Mouse (Mus musculus): ENCODE measurements around the gene Chmp4b. TPM values are rescaled to one million over a fixed set of nuclear protein-coding genes. Genes with fewer than 3 reads are reported as not detected.
A peak's percentile ranks its signal among the peaks of the same experiment; 100 is the strongest.

Chmp4b gene
- polyA plus RNA-seq, 1 experiment from 2014 or later, result 22.5 TPM

DNA sequence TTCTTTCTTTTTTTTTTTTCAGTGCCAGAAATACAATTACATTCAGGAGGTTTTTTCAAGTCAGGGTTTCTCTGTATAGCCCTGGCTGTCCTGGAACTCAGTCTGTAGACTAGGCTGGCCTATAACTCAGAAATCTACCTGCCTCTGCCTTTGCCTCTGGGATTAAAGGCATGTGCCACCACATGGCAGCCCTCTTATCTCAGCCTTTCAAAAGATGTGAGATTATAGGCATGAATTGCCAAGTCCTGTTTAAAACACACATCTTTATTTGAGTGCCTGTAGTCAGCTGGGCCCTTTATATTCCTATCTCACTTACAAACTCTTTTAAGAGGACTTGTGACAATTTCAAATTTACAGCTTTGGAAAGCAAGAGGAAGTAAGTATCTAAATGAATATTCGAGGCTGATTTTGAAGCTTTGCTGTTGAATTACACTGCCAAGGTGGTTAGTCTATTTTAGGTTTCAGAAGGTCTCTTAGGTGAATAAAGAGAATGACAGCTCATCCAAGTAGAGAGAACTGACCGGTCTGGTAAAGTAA, 4.4 kb downstream of the Chmp4b start:
- no peak overlapping the region; the same call in 1 of the 2 replicates for H3K4me3 ChIP-seq (ENCODE audit: low read length)
- no peak for ATAC-seq (replicated peaks; ENCODE audit: extremely low read depth, insufficient read depth, low FRiP score)
- 0 out of 2 replicates have a peak overlapping the region, but pooled peaks have one; percentile 6 for H3K27ac ChIP-seq (ENCODE audit: low read length)
- peak overlapping the region; percentile 55 for H3K4me2 ChIP-seq (ENCODE audit: low read depth, low read length)
- H3K36me3 ChIP-seq (ENCODE audit: control insufficient read depth, insufficient read depth), result peaks cover 2% of the 10 kb centered on the region; the same call in 1 of the 2 replicates
- H3K9me3 ChIP-seq (replicated peaks; ENCODE audit: control insufficient read depth, low read length), result no peaks in the 10 kb centered on the region
- H3K27me3 ChIP-seq (ENCODE audit: control insufficient read depth, insufficient read depth, low read length), result no peaks in the 10 kb centered on the region
- peaks cover 20% of the 10 kb centered on the region for H3K4me1 ChIP-seq (ENCODE audit: control insufficient read depth, insufficient read depth, low read length)
- WGBS, result 77% methylated on average over 2 of the region's 2 CpGs
- no peak overlapping the region; the same call in 1 of the 2 replicates for H3K9ac ChIP-seq (ENCODE audit: low read length)

DNA sequence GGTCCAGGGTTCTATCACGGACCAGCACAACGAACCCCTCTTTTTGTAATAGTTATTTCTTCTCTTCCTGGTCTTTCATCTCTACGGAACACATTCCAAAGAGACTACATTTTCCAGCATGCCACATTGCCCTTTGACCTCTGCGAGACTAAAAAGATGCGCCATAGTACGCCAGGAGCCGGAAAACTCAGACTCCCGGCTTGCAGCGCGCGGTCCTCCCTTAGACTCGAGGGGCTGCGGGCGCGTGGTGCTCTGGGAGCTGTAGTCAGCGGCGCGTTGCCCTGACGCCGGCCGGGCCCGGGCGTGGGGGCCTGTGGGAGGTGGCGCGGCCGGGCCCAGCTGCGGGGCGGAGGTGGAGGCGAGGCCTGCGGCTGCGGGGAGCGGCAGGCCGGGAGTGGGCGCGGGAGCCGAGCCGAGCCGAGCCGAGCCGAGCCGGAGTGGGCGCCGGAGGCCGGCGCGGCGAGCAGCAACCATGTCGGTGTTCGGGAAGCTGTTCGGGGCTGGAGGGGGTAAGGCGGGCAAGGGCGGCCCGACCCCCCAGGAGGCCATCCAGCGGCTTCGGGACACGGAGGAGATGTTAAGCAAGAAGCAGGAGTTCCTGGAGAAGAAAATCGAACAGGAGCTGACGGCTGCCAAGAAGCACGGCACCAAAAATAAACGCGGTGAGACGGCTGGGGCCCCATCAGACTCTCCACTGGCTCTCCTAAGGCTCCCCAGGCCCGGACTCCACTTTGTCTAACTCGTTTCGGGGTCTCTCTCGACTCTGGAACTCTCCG, 5.4 kb downstream of the Chmp4b start:
- H3K4me2 ChIP-seq (ENCODE audit: low read depth, low read length), result peak overlapping the region; percentile 76
- peak; percentile 99 for ATAC-seq (replicated peaks; ENCODE audit: extremely low read depth, insufficient read depth, low FRiP score)
- H3K36me3 ChIP-seq (ENCODE audit: control insufficient read depth, insufficient read depth), result peaks cover 5% of the 10 kb centered on the region; the same call in 1 of the 2 replicates
- under 1% methylated on average over 67 of the region's 67 CpGs for WGBS
- H3K27ac ChIP-seq (ENCODE audit: low read length), result peak overlapping the region; percentile 89
- H3K27me3 ChIP-seq (ENCODE audit: control insufficient read depth, insufficient read depth, low read length), result no peaks in the 10 kb centered on the region
- peaks cover 20% of the 10 kb centered on the region for H3K4me1 ChIP-seq (ENCODE audit: control insufficient read depth, insufficient read depth, low read length)
- no peaks in the 10 kb centered on the region for H3K9me3 ChIP-seq (replicated peaks; ENCODE audit: control insufficient read depth, low read length)
- peak overlapping the region; percentile 93 for H3K9ac ChIP-seq (ENCODE audit: low read length)
- H3K4me3 ChIP-seq (ENCODE audit: low read length), result peak overlapping the region; percentile 85

DNA sequence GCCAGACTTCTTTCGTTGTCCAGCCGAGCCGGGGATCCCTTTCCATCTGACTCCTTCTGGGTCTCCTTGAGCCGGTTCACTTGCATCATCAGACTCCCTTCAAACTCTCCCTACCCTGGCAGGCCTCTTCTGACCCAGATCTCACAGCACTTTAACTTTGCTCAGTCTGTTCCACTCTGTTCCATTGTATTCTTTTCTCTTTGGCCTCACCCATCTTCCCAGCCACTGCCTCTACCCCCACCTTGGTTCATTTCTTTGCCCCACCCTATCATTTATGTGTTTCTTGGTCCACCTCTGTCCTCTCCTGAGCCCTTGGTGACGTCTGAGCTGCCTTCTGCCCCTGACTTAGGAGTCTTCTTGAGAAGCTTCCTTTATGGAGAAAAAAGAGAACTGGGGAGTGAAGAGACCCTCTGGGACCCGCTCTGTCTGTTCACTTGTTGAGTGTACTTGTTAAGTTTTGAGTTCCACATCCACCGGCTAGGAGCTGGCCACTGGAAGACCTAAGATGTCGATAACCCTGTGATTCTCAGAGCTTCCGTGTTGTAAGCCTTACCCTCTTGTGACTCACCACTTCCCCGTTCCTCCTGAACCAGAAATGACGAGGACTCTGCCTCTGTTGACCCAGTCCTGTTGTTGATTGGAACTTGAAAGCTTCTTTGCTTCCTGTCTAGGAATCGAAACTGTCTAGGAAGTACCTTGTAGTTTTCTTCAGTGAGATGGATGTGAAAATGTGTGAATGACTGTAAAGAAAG, 6.2 kb downstream of the Chmp4b start:
- Histone ChIP-seq H3K4me3 (ENCODE audit: low read length) (peak overlapping the region; percentile 85), H3K9ac (ENCODE audit: low read length) (peak overlapping the region; percentile 93), H3K27me3 (ENCODE audit: control insufficient read depth, insufficient read depth, low read length) (no peaks in the 10 kb centered on the region), H3K36me3 (ENCODE audit: control insufficient read depth, insufficient read depth) (peaks cover 5% of the 10 kb centered on the region; the same call in 1 of the 2 replicates), H3K9me3 (replicated peaks; ENCODE audit: control insufficient read depth, low read length) (no peaks in the 10 kb centered on the region), H3K27ac (ENCODE audit: low read length) (peak overlapping the region; percentile 89), H3K4me1 (ENCODE audit: control insufficient read depth, insufficient read depth, low read length) (peaks cover 20% of the 10 kb centered on the region), H3K4me2 (ENCODE audit: low read depth, low read length) (peak overlapping the region; percentile 76)
- 3% methylated on average over 12 of the region's 12 CpGs for WGBS
- ATAC-seq (replicated peaks; ENCODE audit: extremely low read depth, insufficient read depth, low FRiP score), result no peak

- no peaks in the 10 kb centered on the region for H3K9me3 ChIP-seq (replicated peaks; ENCODE audit: control insufficient read depth, low read length)
- peaks cover 20% of the 10 kb centered on the region for H3K4me1 ChIP-seq (ENCODE audit: control insufficient read depth, insufficient read depth, low read length)
- H3K27me3 ChIP-seq (ENCODE audit: control insufficient read depth, insufficient read depth, low read length), result no peaks in the 10 kb centered on the region
- ATAC-seq (replicated peaks; ENCODE audit: extremely low read depth, insufficient read depth, low FRiP score), result no peak
- H3K27ac ChIP-seq (ENCODE audit: low read length), result peak overlapping the region; percentile 53
- H3K4me3 ChIP-seq (ENCODE audit: low read length), result no peak overlapping the region; the same call in 1 of the 2 replicates
- 62% methylated on average over 4 of the region's 4 CpGs for WGBS
- H3K36me3 ChIP-seq (ENCODE audit: control insufficient read depth, insufficient read depth), result peaks cover 5% of the 10 kb centered on the region; the same call in 1 of the 2 replicates
- H3K4me2 ChIP-seq (ENCODE audit: low read depth, low read length), result peak overlapping the region; percentile 76
- peak overlapping the region; percentile 38; the same call in 1 of the 2 replicates for H3K9ac ChIP-seq (ENCODE audit: low read length)
These were observed 7.6 kb downstream of the Chmp4b start for GRCm38 (mm10) chr2:154659070-154659469.

- peak overlapping the region; percentile 76 for H3K4me2 ChIP-seq (ENCODE audit: low read depth, low read length)
- peaks cover 20% of the 10 kb centered on the region for H3K4me1 ChIP-seq (ENCODE audit: control insufficient read depth, insufficient read depth, low read length)
- peak overlapping the region; percentile 38; the same call in 1 of the 2 replicates for H3K9ac ChIP-seq (ENCODE audit: low read length)
- no peak for ATAC-seq (replicated peaks; ENCODE audit: extremely low read depth, insufficient read depth, low FRiP score)
- no peaks in the 10 kb centered on the region for H3K27me3 ChIP-seq (ENCODE audit: control insufficient read depth, insufficient read depth, low read length)
- peak overlapping the region; percentile 53 for H3K27ac ChIP-seq (ENCODE audit: low read length)
- WGBS, result 74% methylated on average over 3 of the region's 5 CpGs
- H3K36me3 ChIP-seq (ENCODE audit: control insufficient read depth, insufficient read depth), result peaks cover 5% of the 10 kb centered on the region; the same call in 1 of the 2 replicates
- H3K9me3 ChIP-seq (replicated peaks; ENCODE audit: control insufficient read depth, low read length), result no peaks in the 10 kb centered on the region
- no peak overlapping the region for H3K4me3 ChIP-seq (ENCODE audit: low read length)
These were observed 8.1 kb downstream of the Chmp4b start for GRCm38 (mm10) chr2:154659531-154660074.

DNA sequence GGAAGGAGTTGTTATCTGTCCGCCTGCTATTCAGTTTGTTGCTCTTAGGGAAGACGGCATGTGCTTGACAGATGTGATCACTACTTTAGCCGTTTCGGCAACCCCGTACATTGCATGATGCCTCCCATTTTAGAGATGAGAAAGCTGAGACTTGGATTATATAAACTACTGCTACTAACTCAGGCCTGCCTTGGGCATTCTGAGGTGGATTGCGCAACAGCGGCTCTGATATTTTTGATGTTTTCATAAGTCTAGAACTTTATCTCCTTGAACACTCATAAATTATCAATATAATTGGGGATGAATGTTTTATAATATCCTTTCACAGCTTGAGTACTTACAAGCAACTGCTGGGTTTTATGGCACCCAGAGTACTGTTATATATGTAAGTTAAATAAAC, 17.2 kb downstream of the Chmp4b start:
- H3K4me1 ChIP-seq (ENCODE audit: control insufficient read depth, insufficient read depth, low read length), result peaks cover 8% of the 10 kb centered on the region
- H3K27me3 ChIP-seq (ENCODE audit: control insufficient read depth, insufficient read depth, low read length), result no peaks in the 10 kb centered on the region
- ATAC-seq (replicated peaks; ENCODE audit: extremely low read depth, insufficient read depth, low FRiP score), result no peak
- H3K9me3 ChIP-seq (replicated peaks; ENCODE audit: control insufficient read depth, low read length), result no peaks in the 10 kb centered on the region
- H3K9ac ChIP-seq (ENCODE audit: low read length), result no peak overlapping the region
- WGBS, result 68% methylated on average over 7 of the region's 7 CpGs
- no peak overlapping the region for H3K27ac ChIP-seq (ENCODE audit: low read length)
- H3K36me3 ChIP-seq (ENCODE audit: control insufficient read depth, insufficient read depth), result peaks cover 8% of the 10 kb centered on the region; the same call in 1 of the 2 replicates
- H3K4me2 ChIP-seq (ENCODE audit: low read depth, low read length), result no peak overlapping the region
- no peak overlapping the region for H3K4me3 ChIP-seq (ENCODE audit: low read length)

GRCm38 (mm10) chr2:154670106-154670505, 18.6 kb downstream of the Chmp4b start:
- H3K27me3 ChIP-seq (ENCODE audit: control insufficient read depth, insufficient read depth, low read length), result no peaks in the 10 kb centered on the region
- H3K36me3 ChIP-seq (ENCODE audit: control insufficient read depth, insufficient read depth), result peaks cover 8% of the 10 kb centered on the region; the same call in 1 of the 2 replicates
- no peak overlapping the region for H3K4me3 ChIP-seq (ENCODE audit: low read length)
- no peak for ATAC-seq (replicated peaks; ENCODE audit: extremely low read depth, insufficient read depth, low FRiP score)
- 77% methylated on average over 4 of the region's 4 CpGs for WGBS
- no peak overlapping the region for H3K27ac ChIP-seq (ENCODE audit: low read length)
- H3K4me2 ChIP-seq (ENCODE audit: low read depth, low read length), result no peak overlapping the region
- no peak overlapping the region for H3K9ac ChIP-seq (ENCODE audit: low read length)
- H3K9me3 ChIP-seq (replicated peaks; ENCODE audit: control insufficient read depth, low read length), result no peaks in the 10 kb centered on the region
- H3K4me1 ChIP-seq (ENCODE audit: control insufficient read depth, insufficient read depth, low read length), result peaks cover 15% of the 10 kb centered on the region

- Histone ChIP-seq H3K4me2 (ENCODE audit: low read depth, low read length) (no peak overlapping the region), H3K4me3 (ENCODE audit: low read length) (no peak overlapping the region), H3K27me3 (ENCODE audit: control insufficient read depth, insufficient read depth, low read length) (no peaks in the 10 kb centered on the region), H3K9me3 (replicated peaks; ENCODE audit: control insufficient read depth, low read length) (no peaks in the 10 kb centered on the region), H3K9ac (ENCODE audit: low read length) (no peak overlapping the region), H3K4me1 (ENCODE audit: control insufficient read depth, insufficient read depth, low read length) (peaks cover 22% of the 10 kb centered on the region), H3K27ac (ENCODE audit: low read length) (no peak overlapping the region), H3K36me3 (ENCODE audit: control insufficient read depth, insufficient read depth) (peaks cover 8% of the 10 kb centered on the region; the same call in 1 of the 2 replicates)
- ATAC-seq (replicated peaks; ENCODE audit: extremely low read depth, insufficient read depth, low FRiP score), result no peak
- 78% methylated on average over 4 of the region's 4 CpGs for WGBS
These were observed 19.2 kb downstream of the Chmp4b start for GRCm38 (mm10) chr2:154670741-154671140.
